Mouse (Mus musculus) heart, postnatal 25 days (tissue): ENCODE results near the gene Atp4a. TPM values are rescaled to one million over a fixed set of nuclear protein-coding genes. Genes with fewer than 3 reads are reported as not detected.
"Not testable (repeated sequence)": the region's sequence is repeated elsewhere in the genome, so short reads cannot be mapped to it uniquely, and the experiment has no call there.

Experiments used
- DNase-seq: peaks from one replicate; pipeline ENCODE4 v3.0.0; 2022; ENCODE audit warnings: low spot score
- intact Hi-C: fragments of 180-260 bp; cut with DNase I; formaldehyde crosslinking; loops from one replicate; pipeline ENCODE4 v1.15.1; 2025
- total RNA-seq, 2 experiments: library from RNA; stranded (reverse); gene quantifications; 2 replicates each; pipeline ENCODE4 v1.2.3; 2021

Atp4a gene
- total RNA-seq, 2 experiments from 2014 or later: not detected

GRCm38 (mm10) chr7:30728739-30729395, 16.9 kb downstream of the Atp4a start:
- no peak for DNase-seq
- intact Hi-C loops: loop anchor here (5.0 kb wide), 3 partner anchors 62 to 243 kb away; partner anchors contain the start of genes Fam187b, Lsr and Rbm42

DNA sequence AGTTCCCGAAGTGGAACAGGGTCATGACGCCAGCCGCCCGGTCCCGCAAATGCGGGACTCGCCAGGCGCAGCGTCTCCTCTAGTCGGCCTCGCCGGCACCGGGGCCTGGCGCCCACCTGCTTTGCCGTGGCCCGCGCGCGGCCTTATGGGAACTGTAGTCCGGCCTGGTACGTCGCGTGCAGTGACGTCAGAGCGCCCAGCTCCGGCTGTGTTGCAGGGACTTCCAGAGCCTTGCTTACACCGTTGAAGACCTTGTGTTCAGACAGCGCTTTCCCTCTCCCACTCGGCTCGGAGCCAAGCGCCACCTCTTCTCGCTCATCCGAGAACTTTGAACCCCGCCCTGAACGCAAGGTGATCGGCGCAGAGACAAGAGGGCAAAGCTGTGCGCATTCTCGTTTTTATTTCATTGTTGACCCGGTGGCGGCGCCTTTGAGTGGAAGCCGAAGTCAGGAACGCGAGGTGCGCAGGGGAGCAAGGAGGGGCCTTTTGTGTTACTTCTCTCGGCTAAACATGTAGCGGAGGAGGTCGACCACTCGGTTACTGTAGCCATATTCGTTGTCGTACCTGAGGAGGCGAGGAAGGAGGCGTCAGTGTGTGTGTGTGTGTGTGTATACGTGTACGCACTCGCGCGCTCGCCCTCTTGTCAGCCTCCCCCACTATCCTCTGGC, 17.5 kb downstream of the Atp4a start, which contains the start of gene Tmem147:
Gene Tmem147, minus strand, starts transcription at position 145 of the 668 bp plus-strand sequence.
- DNase-seq: peak; percentile 87
- intact Hi-C loops: loop anchor here (5.0 kb wide), 3 partner anchors 62 to 243 kb away; partner anchors contain the start of genes Fam187b, Lsr and Rbm42

- DNase-seq, intact Hi-C loops: not testable (repeated sequence)
These were observed 18.2 kb downstream of the Atp4a start for GRCm38 (mm10) chr7:30730064-30730722.

DNA sequence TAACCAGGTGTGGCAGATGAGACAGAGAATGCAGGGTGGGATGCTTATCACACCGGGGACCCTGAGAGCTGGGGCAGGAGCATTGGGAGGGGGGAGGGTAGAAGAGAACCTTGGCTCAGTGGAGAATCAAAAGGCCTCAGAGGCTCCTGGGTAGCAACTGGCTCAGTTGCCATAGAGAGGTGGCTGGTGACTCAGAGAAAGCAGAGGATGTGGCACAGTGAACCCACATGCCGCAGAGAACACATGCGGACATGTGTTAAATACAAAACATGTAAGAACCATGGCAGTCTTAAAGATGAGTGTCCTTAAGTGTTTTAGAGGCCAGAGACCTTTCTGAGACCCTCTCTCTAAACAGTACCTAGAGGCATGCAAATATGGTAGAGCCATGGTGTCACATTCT, 24.2 kb downstream of the Atp4a start:
- intact Hi-C loops: no loop called here

DNA sequence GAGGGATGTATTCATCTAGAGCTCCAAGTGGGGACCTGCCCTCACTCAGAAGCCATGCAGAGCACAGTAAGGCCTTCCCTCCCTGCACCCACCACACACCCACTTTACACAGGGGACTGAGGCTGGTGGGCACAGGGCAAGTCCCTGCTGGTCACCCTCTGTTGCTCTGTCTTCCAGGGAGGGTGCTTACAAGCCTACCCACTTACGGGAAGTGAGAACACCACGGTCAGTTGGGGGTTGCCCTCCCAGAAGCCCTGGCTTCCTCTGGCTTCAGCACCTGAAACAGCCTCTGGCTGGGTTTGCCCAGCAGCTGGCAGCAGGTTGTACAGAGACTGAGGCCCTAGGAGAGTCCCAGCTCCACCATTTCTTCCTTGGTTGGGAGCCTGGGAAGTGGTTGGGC, 30.6 kb downstream of the Atp4a start:
- DNase-seq, intact Hi-C loops: not testable (repeated sequence)

More for the DNA sequence above, 24.2 kb downstream of the Atp4a start:
- DNase-seq: no peak

GRCm38 (mm10) chr7:30743617-30744016, 31.6 kb downstream of the Atp4a start, which contains the start of gene Gapdhs:
Gapdhs (minus strand) TSS chr7:30743681.
- intact Hi-C loops, DNase-seq: not testable (repeated sequence)

DNA sequence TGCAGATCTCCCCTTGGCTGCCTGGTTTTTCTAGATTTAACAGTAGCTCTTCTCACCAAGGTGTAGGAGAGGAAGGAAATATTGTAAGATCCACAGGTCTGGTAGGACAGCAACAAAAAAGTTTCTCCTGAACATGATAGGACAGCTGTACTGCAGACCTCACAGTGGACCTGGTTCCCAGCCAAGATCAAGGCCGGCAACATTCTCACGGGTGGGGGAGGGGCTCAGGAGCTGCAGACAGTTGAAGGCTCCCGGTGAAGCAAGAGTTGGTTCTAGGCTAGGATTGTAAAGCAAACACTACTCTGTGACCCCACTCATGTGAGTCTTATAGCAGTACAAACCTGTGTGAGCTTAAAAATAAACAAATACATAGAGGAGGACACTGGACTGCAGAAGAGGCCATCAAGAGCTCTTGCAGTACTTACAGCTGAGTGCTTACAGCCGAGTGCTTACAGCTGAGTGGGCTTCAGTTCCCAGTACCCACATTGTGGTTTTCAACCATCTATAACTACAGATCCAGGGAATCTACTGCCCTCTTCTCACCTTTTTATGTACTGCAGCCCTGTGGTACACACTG, 32.1 kb downstream of the Atp4a start:
- no peak for DNase-seq
- intact Hi-C loops: no loop called here

GRCm38 (mm10) chr7:30747525-30748204, 35.7 kb downstream of the Atp4a start:
- DNase-seq: no peak
- intact Hi-C loops: no loop called here

GRCm38 (mm10) chr7:30749824-30750606, 38.0 kb downstream of the Atp4a start:
- intact Hi-C loops: no loop called here

DNA sequence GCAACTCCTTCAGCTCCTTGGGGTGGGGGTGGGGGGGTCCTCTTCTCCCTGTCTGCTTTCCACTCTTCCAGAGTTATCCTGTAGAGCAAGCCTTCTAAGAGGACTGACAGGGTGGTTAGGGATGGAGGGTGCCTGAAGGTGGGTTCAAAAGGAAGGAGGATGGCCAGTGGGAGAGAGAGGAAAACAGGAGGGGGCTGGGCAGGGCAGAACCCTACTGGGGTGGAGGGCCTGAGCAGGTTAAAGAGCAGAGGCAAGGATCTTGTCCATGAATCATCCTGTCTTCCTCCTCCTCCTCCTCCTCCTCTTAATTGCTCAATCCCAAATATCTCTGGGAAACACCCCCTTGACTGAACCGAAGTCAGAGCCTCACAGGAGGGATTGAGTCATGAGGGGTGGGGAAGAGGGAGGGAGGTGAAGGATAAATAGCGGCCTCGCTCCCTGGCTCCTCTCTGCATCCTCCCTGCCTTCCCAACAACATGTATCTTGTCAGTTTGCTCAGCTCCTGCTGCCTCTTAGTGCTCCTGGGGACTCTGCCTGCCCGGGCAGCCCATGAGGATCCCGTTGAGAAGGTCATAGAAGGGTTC, 39.2 kb downstream of the Atp4a start, which contains the start of gene Sbsn:
Gene Sbsn, plus strand, starts transcription at position 386 of the 584 bp plus-strand sequence.
- no peak for DNase-seq
- intact Hi-C loops: no loop called here

More at GRCm38 (mm10) chr7:30749824-30750606, 38.0 kb downstream of the Atp4a start:
- DNase-seq: no peak

DNA sequence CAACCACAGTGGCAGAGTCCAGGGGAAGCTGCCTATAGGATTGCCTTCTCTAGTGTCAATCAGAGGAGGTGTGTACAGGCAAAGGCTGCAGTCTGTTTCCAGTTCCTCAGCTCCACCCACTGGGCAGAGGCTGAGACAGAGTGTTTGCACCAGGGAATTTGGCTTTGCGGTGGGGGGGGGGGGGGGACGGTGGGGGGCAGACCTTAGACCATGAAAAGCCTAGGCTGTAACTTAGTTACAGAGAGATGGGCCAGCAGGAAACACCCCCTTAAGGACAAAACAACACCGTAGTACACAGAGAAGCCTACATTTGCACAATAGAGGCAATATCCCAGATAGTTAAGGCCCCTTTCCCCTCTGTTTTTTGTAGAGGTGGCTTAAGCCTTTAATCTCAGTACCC, 45.0 kb downstream of the Atp4a start:
- DNase-seq: no peak
- intact Hi-C loops: no loop called here

DNA sequence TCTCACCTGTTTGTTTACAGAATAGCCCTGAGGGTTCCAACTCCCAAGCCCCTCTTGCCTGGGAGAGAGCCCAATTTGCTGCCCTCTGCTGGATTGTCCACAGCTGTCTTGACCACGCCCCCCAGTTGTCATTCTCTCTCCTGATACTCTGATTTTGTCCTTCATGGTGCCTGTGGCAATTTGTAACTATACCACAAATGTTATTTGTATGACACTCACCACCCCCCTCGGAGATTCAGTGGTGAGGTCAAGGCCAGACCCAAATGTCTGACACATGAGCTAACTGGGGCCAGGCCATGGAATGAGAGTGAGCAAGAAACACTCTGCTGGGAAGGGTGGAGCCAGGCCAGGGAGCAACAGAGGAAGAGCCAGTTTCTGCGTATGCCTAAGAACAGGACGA, 46.8 kb downstream of the Atp4a start:
- intact Hi-C loops: no loop called here

DNA sequence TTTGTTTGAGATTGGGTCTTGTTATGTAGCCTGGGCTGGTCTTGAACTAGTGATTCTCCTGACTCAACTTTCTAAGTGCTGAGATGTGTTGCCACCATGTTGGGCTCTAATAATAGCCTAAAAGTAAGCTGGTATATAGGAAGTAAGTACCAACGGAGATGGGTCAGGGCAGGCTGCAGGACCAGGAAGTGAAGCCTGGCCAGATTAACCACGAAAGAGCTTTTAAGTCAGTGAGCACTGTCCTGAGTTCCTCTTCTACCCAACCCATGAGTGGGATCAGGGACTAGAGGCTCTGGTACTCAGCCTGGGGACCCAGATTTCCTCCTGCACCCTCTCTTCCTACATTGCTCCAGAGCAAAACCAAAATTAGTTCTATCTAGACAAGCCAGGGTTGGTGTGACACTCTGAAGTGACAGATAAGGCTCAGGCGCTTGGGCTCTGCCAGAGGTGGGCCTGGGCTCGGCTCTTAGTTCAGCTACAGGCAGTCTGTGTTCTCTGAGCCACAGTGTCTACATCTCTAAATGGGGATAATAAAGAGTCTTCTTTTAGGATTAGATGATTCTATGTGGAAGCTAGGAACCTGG, 49.9 kb downstream of the Atp4a start:
- DNase-seq: no peak
- intact Hi-C loops: no loop called here

More for the DNA sequence above, 46.8 kb downstream of the Atp4a start:
- no peak for DNase-seq

GRCm38 (mm10) chr7:30763456-30763855, 51.4 kb downstream of the Atp4a start, which contains the start of gene Dmkn:
Dmkn (plus strand) TSS chr7:30763756.
- DNase-seq: no peak
- intact Hi-C loops: no loop called here

DNA sequence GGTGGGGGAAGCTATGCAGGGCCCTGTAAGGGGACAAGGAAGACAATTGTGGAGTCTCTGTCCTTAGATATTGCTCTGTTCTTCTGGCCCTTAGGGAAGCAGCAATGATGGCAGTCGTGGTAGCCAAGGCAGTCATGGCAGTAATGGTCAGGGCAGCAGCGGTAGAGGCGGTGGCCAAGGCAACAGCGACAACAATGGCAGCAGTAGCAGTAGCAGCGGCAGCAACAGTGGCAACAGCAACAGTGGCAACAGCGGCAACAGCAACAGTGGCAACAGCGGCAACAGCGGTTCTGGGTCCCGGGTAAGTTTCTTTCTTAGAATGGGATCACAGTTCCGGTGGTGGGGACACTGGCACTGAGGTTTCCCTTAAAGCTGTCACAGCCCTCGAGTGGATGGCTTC, 53.2 kb downstream of the Atp4a start:
- DNase-seq: no peak
- intact Hi-C loops: no loop called here

- intact Hi-C loops: no loop called here
- DNase-seq: no peak
These were observed 54.4 kb downstream of the Atp4a start for GRCm38 (mm10) chr7:30766408-30766807.

- no peak for DNase-seq
- intact Hi-C loops: no loop called here
These were observed 57.2 kb downstream of the Atp4a start for GRCm38 (mm10) chr7:30769236-30769635.
